Mouse (Mus musculus): ENCODE results near the gene P4ha2.

GRCm38 (mm10) chr11:54132290-54132689, 32.4 kb downstream of the P4ha2 start:
- TF ChIP-seq POLR2A (IDR thresholded peaks at IDR 0.05; ENCODE audit: extremely low read depth, insufficient read depth, low read length) (no peak), CTCF (IDR thresholded peaks at IDR 0.05; ENCODE audit: low read depth, low read length) (no peak)
